Mouse (Mus musculus) neural tube, embryonic 15.5 days (tissue): ENCODE measurements around the gene Rnf8. TPM values are rescaled to one million over a fixed set of nuclear protein-coding genes. Genes with fewer than 3 reads are reported as not detected.
A peak's percentile ranks its signal among the peaks of the same experiment; 100 is the strongest.

Source experiments
- ATAC-seq: fragments of 200-750 bp; cut with Nextera tagmentation; 2 replicates; pipeline ENCODE4 v1.8.0; 2017; ENCODE audit warnings: mild to moderate bottlenecking, moderate TSS enrichment, moderate library complexity; ENCODE audit not compliant: low FRiP score
- H3K27ac ChIP-seq: fragments of 300-500 bp; sonication (generic); replicated peaks from 2 replicates; pipeline ENCODE4 v1.5.1; 2015; ENCODE audit warnings: mild to moderate bottlenecking, inconsistent platforms
- H3K27me3 ChIP-seq: fragments of 300-500 bp; sonication (generic); replicated peaks from 2 replicates; pipeline ENCODE4 v1.6.1; 2015; ENCODE audit warnings: inconsistent platforms
- H3K36me3 ChIP-seq: fragments of 300-500 bp; sonication (generic); 2 replicates; pipeline ENCODE4 v1.6.1; 2015; ENCODE audit warnings: inconsistent platforms
- H3K4me1 ChIP-seq: fragments of 300-500 bp; sonication (generic); 2 replicates; pipeline ENCODE4 v1.6.1; 2015; ENCODE audit warnings: inconsistent platforms
- H3K4me2 ChIP-seq: fragments of 300-500 bp; sonication (generic); 2 replicates; pipeline ENCODE4 v1.6.1; 2015; ENCODE audit warnings: inconsistent platforms, mild to moderate bottlenecking, moderate library complexity
- H3K4me3 ChIP-seq: fragments of 300-500 bp; sonication (generic); replicated peaks from 2 replicates; pipeline ENCODE4 v1.5.1; 2015; ENCODE audit warnings: mild to moderate bottlenecking, inconsistent platforms
- H3K9ac ChIP-seq: fragments of 300-500 bp; sonication (generic); replicated peaks from 2 replicates; pipeline ENCODE4 v1.6.1; 2015; ENCODE audit warnings: mild to moderate bottlenecking, inconsistent platforms
- H3K9me3 ChIP-seq: fragments of 300-500 bp; sonication (generic); replicated peaks from 2 replicates; pipeline ENCODE4 v1.6.1; 2016; ENCODE audit warnings: inconsistent platforms
- WGBS: fragments of 180-500 bp; shearing (Covaris S2); methylation state at CpG from one replicate; pipeline ENCODE4 v1.1.7; 2015; ENCODE audit warnings: mixed read lengths; 5-methylcytosine and 5-hydroxymethylcytosine counted together
- polyA plus RNA-seq: library from polyadenylated mRNA; unstranded; fragments of >200 nt; fragmentation: Nextera tagmentation; extraction: Ambion mirVana; gene quantifications from 2 replicates; pipeline ENCODE4 v1.2.1, GENCODE M21; 2015

The Rnf8 gene
- polyA plus RNA-seq, 1 experiment from 2014 or later: 78.0 TPM

DNA sequence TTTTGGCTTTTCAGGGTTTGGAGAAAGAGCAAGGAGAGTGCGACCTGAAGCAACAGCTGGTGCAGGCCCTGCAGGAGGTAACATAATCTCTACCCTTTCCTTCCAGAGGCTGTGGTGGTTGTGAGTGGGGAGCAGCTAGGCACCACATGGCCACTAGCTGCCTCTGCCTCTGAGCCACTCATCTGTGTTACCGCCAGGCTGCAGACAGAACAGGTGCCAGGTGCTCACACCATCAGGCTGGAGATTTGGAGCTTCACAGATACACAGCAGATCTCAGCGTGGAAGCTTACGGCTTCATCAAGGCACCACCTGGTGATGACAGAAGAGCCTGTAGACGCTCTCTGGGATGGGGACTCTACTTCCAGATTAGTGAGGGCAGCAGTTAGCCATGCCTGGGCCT, 14.4 kb downstream of the Rnf8 start:
- no peak for ATAC-seq
- H3K36me3 ChIP-seq: peaks cover 82% of the 10 kb centered on the region
- H3K4me3 ChIP-seq: no peak overlapping the region

DNA sequence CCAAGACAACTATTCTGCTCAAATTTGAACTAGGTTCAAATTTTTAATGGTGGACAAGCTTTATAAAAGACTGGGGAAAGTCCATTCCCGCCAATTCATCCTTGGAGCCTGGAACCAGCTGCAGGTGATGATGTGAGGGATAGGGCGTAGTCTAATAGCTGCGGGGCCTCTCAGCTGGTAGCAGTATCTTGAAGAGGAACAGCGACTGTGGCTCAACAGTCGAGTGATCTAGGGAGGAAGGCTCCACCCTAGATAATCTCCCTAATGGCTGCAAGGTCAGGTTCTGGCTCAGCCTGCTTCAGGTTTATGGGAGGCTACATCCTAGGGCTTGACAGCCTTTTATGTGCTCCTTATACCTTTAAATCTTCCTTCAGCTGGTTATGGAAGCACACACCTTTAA, 15.0 kb downstream of the Rnf8 start:
- Histone ChIP-seq H3K9me3 (no peaks in the 10 kb centered on the region), H3K4me3 (no peak overlapping the region), H3K36me3 (peaks cover 84% of the 10 kb centered on the region), H3K9ac (no peak overlapping the region), H3K27me3 (no peaks in the 10 kb centered on the region), H3K27ac (no peak overlapping the region), H3K4me1 (no peaks in the 10 kb centered on the region), H3K4me2 (no peak overlapping the region)
- 89% methylated on average over 5 of the region's 5 CpGs for WGBS
- no peak for ATAC-seq

More for the DNA sequence above, 14.4 kb downstream of the Rnf8 start:
- Histone ChIP-seq H3K9me3 (no peaks in the 10 kb centered on the region), H3K27me3 (no peaks in the 10 kb centered on the region), H3K27ac (no peak overlapping the region), H3K4me1 (no peaks in the 10 kb centered on the region), H3K9ac (no peak overlapping the region), H3K4me2 (no peak overlapping the region)
- 91% methylated on average over 5 of the region's 5 CpGs for WGBS

GRCm38 (mm10) chr17:29632312-29632711, 17.7 kb downstream of the Rnf8 start:
- no peaks in the 10 kb centered on the region for H3K27me3 ChIP-seq
- peaks cover 91% of the 10 kb centered on the region for H3K36me3 ChIP-seq
- H3K4me2 ChIP-seq: no peak overlapping the region
- no peak overlapping the region for H3K27ac ChIP-seq
- H3K9ac ChIP-seq: no peak overlapping the region
- no peak for ATAC-seq
- H3K4me3 ChIP-seq: no peak overlapping the region
- no peaks in the 10 kb centered on the region for H3K9me3 ChIP-seq
- no peaks in the 10 kb centered on the region for H3K4me1 ChIP-seq
- WGBS: 97% methylated on average over 11 of the region's 11 CpGs

DNA sequence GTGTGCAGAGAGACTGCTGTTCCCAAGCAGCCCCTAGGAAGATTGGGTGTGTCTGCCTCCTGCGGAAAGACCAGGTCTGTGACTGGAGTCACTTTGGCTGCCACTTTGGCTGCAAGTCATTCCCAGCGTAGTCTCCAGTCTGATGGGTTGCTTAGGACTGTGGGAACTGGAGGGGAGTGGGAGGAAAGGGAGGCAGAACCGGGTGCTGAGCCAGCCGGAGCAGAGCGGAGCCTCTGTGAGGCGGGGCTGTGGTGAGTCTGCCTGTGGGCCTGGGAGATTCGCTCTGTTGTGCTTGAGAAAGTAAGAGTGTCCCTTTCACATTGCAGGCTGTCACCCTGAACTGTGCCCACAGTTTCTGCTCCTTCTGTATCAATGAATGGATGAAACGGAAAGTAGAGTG, 20.9 kb downstream of the Rnf8 start:
- Histone ChIP-seq H3K9me3 (no peaks in the 10 kb centered on the region), H3K4me1 (no peaks in the 10 kb centered on the region), H3K27ac (no peak overlapping the region), H3K9ac (no peak overlapping the region), H3K4me3 (no peak overlapping the region), H3K4me2 (no peak overlapping the region), H3K27me3 (no peaks in the 10 kb centered on the region), H3K36me3 (peaks cover 84% of the 10 kb centered on the region)
- WGBS: 97% methylated on average over 8 of the region's 8 CpGs
- no peak for ATAC-seq

DNA sequence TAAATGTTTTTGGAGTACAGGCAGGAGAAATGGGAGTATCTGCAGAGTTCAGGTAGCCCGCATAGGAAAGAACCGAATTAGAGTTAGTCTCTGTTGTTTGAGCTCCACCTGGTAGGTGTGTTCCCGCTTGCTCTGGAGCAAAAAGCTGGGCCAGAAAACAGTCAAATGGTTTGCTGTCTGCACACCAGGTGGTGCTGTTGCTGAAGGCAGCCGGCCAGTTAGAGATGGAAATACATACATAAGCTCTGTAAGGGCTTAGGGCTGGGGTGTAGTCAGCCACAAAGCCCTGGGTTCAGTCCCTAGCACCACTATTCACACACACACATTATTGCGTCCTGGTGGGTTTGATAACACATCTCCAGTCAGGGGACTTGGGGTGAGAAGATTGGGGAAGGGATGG, 21.5 kb downstream of the Rnf8 start:
- no peak; the same call in 1 of the 2 replicates for ATAC-seq
- no peak overlapping the region for H3K27ac ChIP-seq
- H3K9ac ChIP-seq: no peak overlapping the region
- no peaks in the 10 kb centered on the region for H3K4me1 ChIP-seq
- no peaks in the 10 kb centered on the region for H3K9me3 ChIP-seq
- no peak overlapping the region for H3K4me3 ChIP-seq
- H3K4me2 ChIP-seq: no peak overlapping the region
- 76% methylated on average over 5 of the region's 5 CpGs for WGBS
- peaks cover 84% of the 10 kb centered on the region for H3K36me3 ChIP-seq
- no peaks in the 10 kb centered on the region for H3K27me3 ChIP-seq

GRCm38 (mm10) chr17:29637377-29637776, 22.8 kb downstream of the Rnf8 start:
- Histone ChIP-seq H3K4me2 (no peak overlapping the region), H3K36me3 (peaks cover 86% of the 10 kb centered on the region), H3K27ac (no peak overlapping the region), H3K27me3 (no peaks in the 10 kb centered on the region), H3K4me3 (no peak overlapping the region), H3K4me1 (no peaks in the 10 kb centered on the region), H3K9me3 (no peaks in the 10 kb centered on the region), H3K9ac (no peak overlapping the region)
- no peak for ATAC-seq
- over 99% methylated on average over 4 of the region's 4 CpGs for WGBS

GRCm38 (mm10) chr17:29637895-29638294, 23.3 kb downstream of the Rnf8 start:
- no peaks in the 10 kb centered on the region for H3K27me3 ChIP-seq
- no peak overlapping the region for H3K9ac ChIP-seq
- ATAC-seq: no peak
- no peak overlapping the region for H3K4me3 ChIP-seq
- H3K36me3 ChIP-seq: peaks cover 82% of the 10 kb centered on the region
- no peak overlapping the region for H3K4me2 ChIP-seq
- H3K4me1 ChIP-seq: no peaks in the 10 kb centered on the region
- no peak overlapping the region for H3K27ac ChIP-seq
- 94% methylated on average over 8 of the region's 8 CpGs for WGBS
- H3K9me3 ChIP-seq: no peaks in the 10 kb centered on the region

- H3K4me3 ChIP-seq: no peak overlapping the region
- WGBS: 96% methylated on average over 11 of the region's 11 CpGs
- no peaks in the 10 kb centered on the region for H3K9me3 ChIP-seq
- no peak overlapping the region for H3K27ac ChIP-seq
- H3K4me1 ChIP-seq: no peaks in the 10 kb centered on the region
- H3K4me2 ChIP-seq: no peak overlapping the region
- H3K36me3 ChIP-seq: peaks cover 55% of the 10 kb centered on the region
- no peak for ATAC-seq
- H3K27me3 ChIP-seq: no peaks in the 10 kb centered on the region
- no peak overlapping the region for H3K9ac ChIP-seq
Observed at GRCm38 (mm10) chr17:29640971-29641370, 26.4 kb downstream of the Rnf8 start.

GRCm38 (mm10) chr17:29642219-29642618, 27.6 kb downstream of the Rnf8 start:
- Histone ChIP-seq H3K27ac (no peak overlapping the region), H3K27me3 (no peaks in the 10 kb centered on the region), H3K4me2 (no peak overlapping the region), H3K4me1 (no peaks in the 10 kb centered on the region), H3K9me3 (no peaks in the 10 kb centered on the region), H3K9ac (no peak overlapping the region), H3K4me3 (no peak overlapping the region), H3K36me3 (peaks cover 52% of the 10 kb centered on the region)
- no peak for ATAC-seq
- 77% methylated on average over 3 of the region's 3 CpGs for WGBS

DNA sequence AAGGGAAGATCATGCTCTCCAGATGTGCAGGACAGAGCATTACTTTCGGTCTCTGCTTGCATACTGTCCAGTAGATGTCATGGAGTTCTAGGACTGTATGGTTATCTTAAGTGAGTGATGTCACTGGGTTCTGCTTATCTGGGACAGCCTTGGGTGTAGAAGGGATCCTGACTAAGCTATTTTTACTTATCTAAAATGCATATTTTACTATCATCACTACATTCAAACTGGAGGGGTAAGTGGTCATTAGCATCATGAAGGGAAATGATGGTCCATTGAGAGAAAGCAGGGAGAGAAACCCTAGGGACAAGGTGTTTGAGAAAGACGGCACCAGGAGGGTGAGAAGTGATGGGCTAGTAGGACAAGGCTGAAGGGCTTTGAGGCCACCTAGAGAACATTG, 43.7 kb downstream of the Rnf8 start:
- Histone ChIP-seq H3K27ac (no peak overlapping the region), H3K4me2 (no peak overlapping the region), H3K27me3 (no peaks in the 10 kb centered on the region), H3K4me3 (no peak overlapping the region), H3K9me3 (no peaks in the 10 kb centered on the region), H3K36me3 (peaks cover 4% of the 10 kb centered on the region; the same call in 1 of the 2 replicates), H3K4me1 (peaks cover 14% of the 10 kb centered on the region), H3K9ac (no peak overlapping the region)
- WGBS: 90% methylated on average over 2 of the region's 2 CpGs
- no peak for ATAC-seq

- Histone ChIP-seq H3K27me3 (no peaks in the 10 kb centered on the region), H3K4me3 (peak within 1 kb of the TSS; percentile 92), H3K9me3 (no peaks in the 10 kb centered on the region), H3K27ac (peak within 1 kb of the TSS; percentile 95), H3K36me3 (peaks cover 12% of the 10 kb centered on the region), H3K4me2 (peak within 1 kb of the TSS; percentile 83), H3K4me1 (peaks cover 14% of the 10 kb centered on the region), H3K9ac (peak within 1 kb of the TSS; percentile 95)
- ATAC-seq: peak; percentile 95
- WGBS: under 1% methylated on average over 41 of the region's 41 CpGs
Observed at GRCm38 (mm10) chr17:29660076-29660761, 45.6 kb downstream of the Rnf8 start, which contains the start of gene Cmtr1. Gene Cmtr1 (plus strand): TSS chr17:29660595.

- Histone ChIP-seq H3K27ac (peak overlapping the region; percentile 95), H3K4me1 (peaks cover 14% of the 10 kb centered on the region), H3K36me3 (peaks cover 12% of the 10 kb centered on the region), H3K9me3 (no peaks in the 10 kb centered on the region), H3K27me3 (no peaks in the 10 kb centered on the region), H3K4me3 (peak overlapping the region; percentile 92), H3K4me2 (peak overlapping the region; percentile 83), H3K9ac (peak overlapping the region; percentile 95)
- ATAC-seq: peak; percentile 78
- WGBS: under 1% methylated on average over 41 of the region's 41 CpGs
Observed at GRCm38 (mm10) chr17:29660762-29661391, 46.3 kb downstream of the Rnf8 start.
